Mouse (Mus musculus): Measurements from ENCODE around the gene H2-Q1.
"Not testable (repeated sequence)": the region's sequence is repeated elsewhere in the genome, so short reads cannot be mapped to it uniquely, and the experiment has no call there.

H2-Q1 gene

GRCm38 (mm10) chr17:35320327-35321081, at the start of gene H2-Q1:
TSS of gene H2-Q1 (plus strand) at chr17:35320405.
- no peak for DNase-seq

DNA sequence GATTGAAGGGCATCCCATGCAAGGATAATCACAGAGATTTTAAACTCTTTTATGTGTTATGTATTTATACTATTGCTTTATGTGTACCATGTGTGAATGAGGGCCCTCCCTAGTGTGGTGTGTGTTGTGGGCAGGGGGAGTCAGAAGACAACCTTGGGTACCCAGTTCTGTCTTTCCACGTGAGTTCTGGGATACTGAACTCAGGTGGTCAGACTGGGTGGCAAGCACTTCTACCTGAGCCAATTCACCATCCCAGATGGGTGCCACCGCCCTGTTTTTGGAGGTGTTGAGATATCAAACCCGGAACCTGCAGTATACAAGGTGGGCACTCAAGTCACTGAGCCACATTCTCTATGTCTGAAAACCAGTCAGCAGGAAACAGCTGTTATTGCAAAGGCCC, 48.0 kb upstream of the H2-Q1 start:
- no peak for DNase-seq

GRCm38 (mm10) chr17:35274770-35275169, 45.4 kb upstream of the H2-Q1 start:
- peak; percentile 76 to 91 for DNase-seq

- DNase-seq, result no peak
Observed at GRCm38 (mm10) chr17:35276304-35276864, 43.8 kb upstream of the H2-Q1 start.

- no peak for DNase-seq
Observed at GRCm38 (mm10) chr17:35278049-35278448, 42.2 kb upstream of the H2-Q1 start.

GRCm38 (mm10) chr17:35278957-35279688, 41.1 kb upstream of the H2-Q1 start:
- no peak for DNase-seq

DNA sequence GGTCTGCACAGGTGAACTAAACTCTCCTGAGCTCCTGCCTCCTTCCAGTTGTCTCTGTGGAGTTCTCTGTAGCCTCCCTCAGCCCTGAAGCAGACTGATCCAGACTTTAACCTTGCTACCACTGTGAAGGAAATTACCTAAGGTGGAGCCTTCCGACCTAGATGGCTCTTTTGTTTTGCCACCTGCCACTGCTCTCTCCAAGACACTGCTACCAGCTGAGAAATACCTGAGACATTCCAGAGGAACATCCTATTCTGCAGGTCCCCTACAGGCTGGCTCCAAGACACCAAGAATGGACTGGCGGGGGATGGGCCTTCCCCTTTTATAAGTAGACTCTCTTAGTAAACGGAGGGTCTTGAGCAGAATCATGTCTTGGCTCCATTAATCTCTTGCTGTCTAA, 39.9 kb upstream of the H2-Q1 start:
- DNase-seq, result no peak

DNA sequence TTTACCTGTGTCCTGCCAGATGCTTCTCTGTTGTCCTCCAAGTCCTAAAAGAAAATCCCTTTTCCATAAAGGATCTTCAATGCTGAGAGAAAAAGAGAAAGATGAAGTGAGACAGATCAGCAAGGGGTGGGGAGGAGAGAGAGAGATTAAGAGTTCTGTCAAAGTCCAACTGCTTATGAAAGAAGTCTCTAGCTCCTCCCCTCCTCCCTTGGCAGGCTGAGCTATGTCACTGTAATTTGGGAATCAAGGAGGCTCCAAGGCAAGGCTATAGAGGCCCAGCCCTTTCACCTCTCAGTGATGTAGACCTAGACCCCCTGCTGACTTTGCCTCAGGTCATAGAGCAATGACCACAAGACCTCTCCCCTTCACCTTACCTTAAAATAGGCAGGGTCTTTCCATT, 34.8 kb upstream of the H2-Q1 start:
- DNase-seq, result peak; percentile 36 to 49

DNA sequence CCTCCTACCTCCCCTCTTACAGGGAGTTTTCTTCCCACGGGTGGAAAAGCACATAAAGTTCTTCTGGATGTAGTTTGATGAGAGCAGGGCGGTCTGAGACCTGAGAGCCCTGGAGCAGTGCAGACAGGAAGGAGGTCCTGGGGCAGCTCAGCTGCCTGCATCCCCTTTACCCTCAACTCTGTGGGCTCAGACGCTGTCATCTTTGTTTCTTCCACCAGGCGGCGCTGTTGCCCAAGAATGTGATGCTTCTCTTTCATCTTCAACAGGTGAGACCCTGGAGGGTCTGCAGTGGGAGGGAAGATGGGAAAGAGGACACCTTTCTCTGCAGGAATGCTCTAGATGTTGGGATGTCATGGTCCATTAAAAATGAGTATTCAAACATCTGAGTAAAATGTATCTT, 24.4 kb upstream of the H2-Q1 start:
- peak; percentile 18 to 74 for DNase-seq

GRCm38 (mm10) chr17:35300261-35300945, 19.8 kb upstream of the H2-Q1 start:
- not testable (repeated sequence) for DNase-seq

- DNase-seq, result peak; percentile 84 to 96
Observed at GRCm38 (mm10) chr17:35301645-35302258, 18.5 kb upstream of the H2-Q1 start.

DNA sequence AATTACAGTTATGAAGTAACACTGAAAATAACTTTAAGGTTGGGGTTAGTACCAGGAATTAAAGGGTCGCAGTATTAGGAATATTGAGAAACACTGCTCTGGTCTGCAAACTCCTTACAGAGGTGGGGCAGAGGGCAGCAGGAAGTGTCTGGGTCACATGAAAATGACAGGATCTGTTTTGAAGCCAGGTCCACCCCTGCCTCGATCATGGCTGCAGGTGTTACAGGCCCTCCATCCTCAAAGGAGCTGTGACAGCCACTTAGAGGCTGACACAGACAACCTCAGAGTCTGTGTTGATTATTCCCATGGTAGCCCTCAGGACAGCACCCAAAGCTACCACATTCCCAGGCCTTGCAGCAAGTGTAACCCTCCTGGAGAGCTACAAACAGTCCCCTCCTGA, 16.9 kb upstream of the H2-Q1 start:
- no peak for DNase-seq

DNA sequence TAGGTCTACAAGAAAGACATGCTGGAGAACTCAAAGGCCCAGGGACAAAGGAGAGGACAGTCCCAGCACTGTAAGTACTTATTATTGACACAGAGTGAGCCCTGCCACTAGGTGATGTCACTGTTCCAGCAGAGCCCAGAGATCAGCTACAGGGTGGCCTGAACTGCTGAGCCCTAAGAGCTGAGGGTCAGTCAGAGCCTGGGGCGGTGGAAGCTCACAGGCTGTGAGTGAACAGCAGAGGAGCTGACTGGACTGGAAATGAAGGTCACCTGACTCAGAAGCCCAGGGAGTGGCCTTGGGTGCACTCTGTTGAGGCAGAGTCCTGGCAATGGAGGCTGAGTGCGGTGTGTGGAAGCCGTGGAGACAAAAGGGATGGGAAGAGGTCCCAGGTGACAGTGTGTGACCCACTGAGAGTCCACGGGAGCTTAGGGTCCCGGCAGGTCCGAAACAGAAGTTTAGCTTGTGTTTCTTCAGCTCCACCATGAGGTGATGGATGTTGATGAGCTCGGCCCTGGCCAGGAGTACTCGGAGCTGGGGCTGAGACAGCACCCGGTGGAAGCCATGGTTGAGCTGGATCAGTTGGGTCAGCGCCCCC, 16.4 kb upstream of the H2-Q1 start:
- no peak for DNase-seq

- DNase-seq, result no peak
Observed at GRCm38 (mm10) chr17:35304478-35304877, 15.7 kb upstream of the H2-Q1 start.

DNA sequence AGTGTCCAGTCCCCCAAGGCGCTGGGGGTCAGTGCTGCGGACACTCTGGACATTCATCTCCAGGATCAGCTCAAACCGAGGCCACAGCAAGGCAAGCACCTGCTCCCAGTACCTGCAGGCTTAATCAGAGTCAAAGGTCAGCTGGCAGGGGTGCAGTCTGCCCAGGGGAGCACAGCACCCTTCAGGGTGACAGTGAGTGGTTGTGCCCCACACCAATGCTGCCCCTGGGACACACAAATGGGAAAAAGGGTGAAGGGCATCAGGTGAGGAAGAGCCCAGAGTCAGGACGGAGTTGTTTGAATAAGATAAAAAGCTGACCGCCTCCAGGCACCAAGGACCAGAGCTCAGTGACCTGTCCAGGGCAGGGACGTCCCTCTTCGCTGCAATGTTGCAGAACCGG, 15.3 kb upstream of the H2-Q1 start:
- not testable (repeated sequence) for DNase-seq

DNA sequence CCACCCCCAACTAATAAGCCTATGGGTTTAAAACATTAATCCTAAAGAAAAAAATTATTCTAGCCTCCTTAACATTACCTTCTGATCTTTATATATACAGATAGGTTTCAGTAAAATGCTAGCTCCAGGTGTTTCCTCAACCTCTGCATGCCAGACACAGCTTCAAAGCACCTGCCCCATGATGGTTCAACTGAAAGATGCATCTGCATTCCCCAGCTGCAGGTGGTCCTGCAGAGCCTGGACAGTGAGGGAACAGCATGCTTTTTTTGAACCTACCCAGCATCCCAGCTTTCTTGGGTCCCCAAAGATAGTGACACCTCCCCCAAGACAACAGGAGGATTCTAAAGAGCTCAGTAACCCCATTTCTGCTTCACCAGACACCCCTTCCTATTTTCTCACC, 1.5 kb upstream of the H2-Q1 start:
- DNase-seq, result no peak

- DNase-seq, result not testable (repeated sequence)
Observed at GRCm38 (mm10) chr17:35325124-35325523, 4.9 kb downstream of the H2-Q1 start.

DNA sequence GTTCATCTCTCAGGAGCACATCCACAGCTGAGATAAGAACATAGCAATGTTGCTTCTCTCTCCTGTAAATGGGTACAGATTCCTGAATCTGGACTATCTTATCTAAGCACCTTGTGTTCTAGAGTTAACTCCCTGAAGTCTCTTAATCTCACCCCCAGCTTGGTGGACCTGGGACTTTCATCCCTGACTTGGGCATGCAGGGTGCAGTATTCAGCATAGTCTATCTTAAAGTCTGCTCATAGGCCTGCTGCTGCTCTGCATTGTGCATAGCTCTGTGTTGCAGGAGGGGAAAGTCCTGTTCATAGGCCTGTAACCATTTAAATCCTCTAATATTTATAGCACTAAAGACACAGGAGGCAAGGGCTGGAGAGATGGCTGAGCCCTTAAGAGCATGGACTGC, 5.8 kb downstream of the H2-Q1 start:
- not testable (repeated sequence) for DNase-seq

DNA sequence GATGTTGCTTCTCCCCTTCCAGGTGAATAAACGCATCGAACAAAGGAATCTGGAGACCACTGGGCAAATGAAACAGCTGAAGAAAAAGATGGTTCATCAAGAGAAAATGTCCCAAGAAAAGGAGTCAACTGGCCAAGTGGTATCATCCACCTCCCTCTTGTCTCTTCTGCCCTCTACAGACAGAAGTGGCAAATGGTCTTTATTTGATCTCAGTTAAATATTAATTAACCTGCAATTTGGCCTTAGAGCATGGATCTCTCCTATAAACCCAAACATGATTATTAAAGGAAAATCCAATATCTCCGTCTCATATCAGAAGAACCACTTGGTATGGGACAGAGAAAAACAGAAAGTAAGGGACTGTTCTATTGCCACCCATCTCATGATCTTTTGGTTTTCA, 9.5 kb downstream of the H2-Q1 start:
- DNase-seq, result not testable (repeated sequence)

DNA sequence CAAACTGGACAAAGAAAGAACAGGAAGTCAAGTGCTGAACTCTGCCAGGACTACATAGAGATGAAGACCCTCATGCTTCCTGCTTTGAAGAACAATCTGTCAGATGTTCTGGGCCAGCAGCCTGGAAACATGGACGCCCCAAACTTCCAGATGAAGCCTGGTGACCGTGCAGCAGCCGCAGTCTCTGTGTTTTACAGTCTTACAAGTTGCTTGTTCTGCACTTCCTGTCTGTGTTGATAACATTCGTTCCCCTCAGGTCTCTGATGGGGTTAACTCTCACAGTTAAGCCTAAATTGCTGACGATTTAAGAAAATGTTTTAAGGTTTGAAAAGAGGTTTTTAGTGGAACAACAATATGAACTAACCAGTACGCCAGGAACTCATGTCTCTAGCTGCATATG, 11.3 kb downstream of the H2-Q1 start:
- DNase-seq, result not testable (repeated sequence)

GRCm38 (mm10) chr17:35342071-35342671, 22.0 kb downstream of the H2-Q1 start, which contains the start of gene H2-Q2:
TSS of gene H2-Q2 (plus strand) at chr17:35342242.
- DNase-seq, result no peak

Data from kidney, adult 8-10 months (tissue).